Mouse (Mus musculus) macrophage (primary cell): ENCODE measurements around the gene Serpina1e. TPM values are rescaled to one million over a fixed set of nuclear protein-coding genes. Genes with fewer than 3 reads are reported as not detected.

ENCODE experiments used
- H3K27ac ChIP-seq: fragments of 350-480 bp; formaldehyde crosslinking; 2 replicates; pipeline ENCODE4 v1.9.0; 2021
- H3K36me3 ChIP-seq: fragments of 350-480 bp; formaldehyde crosslinking; 2 replicates; pipeline ENCODE4 v1.9.0; 2021; ENCODE audit errors: inconsistent target
- H3K4me3 ChIP-seq: fragments of 350-480 bp; formaldehyde crosslinking; 2 replicates; pipeline ENCODE4 v1.9.0; 2021; ENCODE audit errors: inconsistent target
- H3K79me2 ChIP-seq: fragments of 350-480 bp; formaldehyde crosslinking; 2 replicates; pipeline ENCODE4 v1.9.0; 2021; ENCODE audit errors: inconsistent target
- WGBS: methylation state at CpG from one replicate; pipeline ENCODE4 v1.1.7; 2026; ENCODE audit warnings: inconsistent platforms; ENCODE audit not compliant: missing documents; 5-methylcytosine and 5-hydroxymethylcytosine counted together
- polyA plus RNA-seq: library from polyadenylated mRNA; stranded (reverse); fragments of 250-400 nt; gene quantifications from 3 replicates; pipeline ENCODE4 v1.2.4, GENCODE M21; 2018; ENCODE audit warnings: inconsistent platforms
- total RNA-seq, 78 experiments: library from RNA; depleted of rRNA; stranded (reverse); fragments of 250-400 nt; gene quantifications; 1 replicate in 9 of 78; 2 replicates in 24 of 78; 3 replicates in 43 of 78; 4 replicates in 2 of 78; pipeline ENCODE4 v1.2.4; 2018; ENCODE audit warnings: inconsistent platforms in 56 of 78

The Serpina1e gene
- not detected for total RNA-seq (2018; cell fraction: chromatin; rRNA removed)
- not detected for total RNA-seq (2018; cell fraction: cytosol; rRNA removed)
- not detected for total RNA-seq (2018; cell fraction: nucleus; rRNA removed)
- not detected in 3 replicates for polyA plus RNA-seq

GRCm38 (mm10) chr12:103958798-103959197 lies at the start of gene Serpina1e:
Gene Serpina1e (minus strand): TSS chr12:103958975.
- Histone ChIP-seq H3K4me3 (no peak within 1 kb of the TSS), H3K27ac (no peak within 1 kb of the TSS), H3K79me2 (no peaks in the 10 kb centered on the region), H3K36me3 (no peaks in the 10 kb centered on the region)
- 76% methylated on average over 3 of the region's 3 CpGs for WGBS

GRCm38 (mm10) chr12:104004689-104005088 lies 45.9 kb upstream of the Serpina1e start:
- Histone ChIP-seq H3K4me3 (no peak overlapping the region), H3K79me2 (no peaks in the 10 kb centered on the region), H3K36me3 (no peaks in the 10 kb centered on the region), H3K27ac (no peak overlapping the region)
- WGBS, result 95% methylated on average over 5 of the region's 5 CpGs

GRCm38 (mm10) chr12:104003238-104003612 lies 44.5 kb upstream of the Serpina1e start:
- H3K4me3 ChIP-seq, result no peak overlapping the region
- H3K36me3 ChIP-seq, result no peaks in the 10 kb centered on the region
- 37% methylated on average over 4 of the region's 4 CpGs for WGBS
- H3K79me2 ChIP-seq, result no peaks in the 10 kb centered on the region
- H3K27ac ChIP-seq, result no peak overlapping the region

- no peaks in the 10 kb centered on the region for H3K79me2 ChIP-seq
- no peak overlapping the region for H3K4me3 ChIP-seq
- 92% methylated on average over 10 of the region's 10 CpGs for WGBS
- no peaks in the 10 kb centered on the region for H3K36me3 ChIP-seq
- H3K27ac ChIP-seq, result no peak overlapping the region
Measured at GRCm38 (mm10) chr12:104002569-104003237, 43.9 kb upstream of the Serpina1e start.

- Histone ChIP-seq H3K4me3 (no peak overlapping the region), H3K27ac (no peak overlapping the region), H3K36me3 (no peaks in the 10 kb centered on the region), H3K79me2 (no peaks in the 10 kb centered on the region)
- 67% methylated on average over 3 of the region's 3 CpGs for WGBS
Measured at GRCm38 (mm10) chr12:104000594-104000993, 41.8 kb upstream of the Serpina1e start.

- WGBS, result 94% methylated on average over 8 of the region's 8 CpGs
- Histone ChIP-seq H3K79me2 (no peaks in the 10 kb centered on the region), H3K36me3 (no peaks in the 10 kb centered on the region), H3K4me3 (no peak overlapping the region), H3K27ac (no peak overlapping the region)
Measured at GRCm38 (mm10) chr12:103999611-104000010, 40.8 kb upstream of the Serpina1e start.

- Histone ChIP-seq H3K79me2 (no peaks in the 10 kb centered on the region), H3K4me3 (no peak overlapping the region), H3K27ac (no peak overlapping the region), H3K36me3 (no peaks in the 10 kb centered on the region)
- WGBS, result 75% methylated on average over 2 of the region's 2 CpGs
Measured at GRCm38 (mm10) chr12:103996513-103996912, 37.7 kb upstream of the Serpina1e start.

GRCm38 (mm10) chr12:103995292-103996072 lies 36.7 kb upstream of the Serpina1e start:
- no peak overlapping the region for H3K27ac ChIP-seq
- no peaks in the 10 kb centered on the region for H3K36me3 ChIP-seq
- H3K4me3 ChIP-seq, result no peak overlapping the region
- WGBS, result 39% methylated on average over 5 of the region's 5 CpGs
- H3K79me2 ChIP-seq, result no peaks in the 10 kb centered on the region

GRCm38 (mm10) chr12:103992945-103993344 lies 34.2 kb upstream of the Serpina1e start:
- WGBS, result 19% methylated on average over 7 of the region's 7 CpGs
- Histone ChIP-seq H3K36me3 (no peaks in the 10 kb centered on the region), H3K4me3 (no peak overlapping the region), H3K27ac (no peak overlapping the region), H3K79me2 (no peaks in the 10 kb centered on the region)

GRCm38 (mm10) chr12:103989857-103990256 lies 31.1 kb upstream of the Serpina1e start, which contains the start of gene Serpina11:
Gene Serpina11 (minus strand): TSS chr12:103989957.
- Histone ChIP-seq H3K36me3 (no peaks in the 10 kb centered on the region), H3K4me3 (no peak within 1 kb of the TSS), H3K79me2 (no peaks in the 10 kb centered on the region), H3K27ac (no peak within 1 kb of the TSS)
- WGBS, result 83% methylated on average over 6 of the region's 6 CpGs

- H3K27ac ChIP-seq, result no peak overlapping the region
- 75% methylated on average over 2 of the region's 2 CpGs for WGBS
- no peaks in the 10 kb centered on the region for H3K36me3 ChIP-seq
- no peak overlapping the region for H3K4me3 ChIP-seq
- no peaks in the 10 kb centered on the region for H3K79me2 ChIP-seq
Measured at GRCm38 (mm10) chr12:103989514-103989767, 30.7 kb upstream of the Serpina1e start.

- Histone ChIP-seq H3K79me2 (no peaks in the 10 kb centered on the region), H3K27ac (no peak overlapping the region), H3K4me3 (no peak overlapping the region), H3K36me3 (no peaks in the 10 kb centered on the region)
- WGBS, result 38% methylated on average over 14 of the region's 14 CpGs
Measured at GRCm38 (mm10) chr12:103988754-103989513, 30.2 kb upstream of the Serpina1e start.

GRCm38 (mm10) chr12:103985868-103986267 lies 27.1 kb upstream of the Serpina1e start:
- 9% methylated on average over 5 of the region's 5 CpGs for WGBS

GRCm38 (mm10) chr12:103984935-103985334 lies 26.2 kb upstream of the Serpina1e start:
- Histone ChIP-seq H3K79me2 (no peaks in the 10 kb centered on the region), H3K27ac (no peak overlapping the region), H3K36me3 (no peaks in the 10 kb centered on the region), H3K4me3 (no peak overlapping the region)
- WGBS, result 64% methylated on average over 4 of the region's 4 CpGs

More at GRCm38 (mm10) chr12:103985868-103986267, 27.1 kb upstream of the Serpina1e start:
- Histone ChIP-seq H3K79me2 (no peaks in the 10 kb centered on the region), H3K4me3 (no peak overlapping the region), H3K36me3 (no peaks in the 10 kb centered on the region), H3K27ac (no peak overlapping the region)
